Mouse (Mus musculus) bone marrow macrophage, adult 2 months (primary cell): ENCODE measurements around the gene Lrch1.

ENCODE experiments used
- CTCF ChIP-seq: IDR thresholded peaks from 2 replicates; pipeline ENCODE4 v1.5.1; 2012; ENCODE audit warnings: low read depth, mild to moderate bottlenecking, low read length, moderate library complexity
- POLR2A ChIP-seq: IDR thresholded peaks from 2 replicates; pipeline ENCODE4 v1.6.1; 2012; ENCODE audit warnings: mild to moderate bottlenecking, low read depth, low read length, borderline replicate concordance

- TF ChIP-seq CTCF (no peak), POLR2A (no peak)
Measured at GRCm38 (mm10) chr14:74774046-74774619, 173.5 kb downstream of the Lrch1 start.
